Mouse (Mus musculus): Measurements from ENCODE around the gene Max. TPM values are rescaled to one million over a fixed set of nuclear protein-coding genes. Genes with fewer than 3 reads are reported as not detected.

Gene Max
- total and polyA plus RNA-seq, 3 experiments, result 48.2 to 356 (median 164) TPM

DNA sequence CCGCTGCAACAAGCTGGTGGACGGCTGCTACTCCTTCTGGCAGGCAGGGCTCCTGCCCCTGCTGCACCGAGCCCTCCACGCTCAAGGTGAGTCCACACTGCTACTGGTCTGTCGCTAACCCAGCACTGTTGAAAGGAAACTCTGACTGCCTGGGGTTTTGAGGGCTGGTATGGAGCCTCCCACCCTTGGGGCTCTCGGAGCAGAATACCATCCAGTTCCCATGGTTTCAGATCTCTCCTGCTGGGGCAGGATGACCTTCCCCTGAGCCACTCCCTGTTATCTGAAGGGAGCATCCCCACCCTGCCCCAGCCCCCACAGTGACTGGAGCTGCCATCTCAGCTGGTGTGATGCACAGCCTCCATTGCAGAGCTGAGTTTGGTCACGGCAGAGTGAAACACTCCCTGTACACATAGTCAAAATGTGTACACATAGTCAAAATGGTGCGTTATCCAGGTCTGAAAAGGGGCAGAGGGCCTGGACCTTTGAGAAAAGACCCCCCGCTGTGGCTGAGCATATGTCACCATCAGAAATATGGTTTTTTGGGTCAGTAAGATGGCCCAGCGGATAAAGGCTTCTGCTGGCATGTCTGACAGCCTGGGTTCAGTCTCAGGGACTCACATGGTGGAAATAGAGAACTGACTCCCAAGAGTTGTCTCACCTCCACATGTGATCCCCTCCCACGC is 51.6 kb downstream of the Max start:
- no peak for DNase-seq (ENCODE audit: low read depth, low spot score)
- H3K4me1 ChIP-seq (ENCODE audit: control insufficient read depth in 1 of 2, insufficient read depth in 2 of 2, low read length in 2 of 2), result peaks cover 15 to 33% of the 10 kb centered on the region in 2 experiments
- H3K79me2 ChIP-seq (ENCODE audit: control insufficient read depth, insufficient read depth, low read length, poor library complexity), result no peaks in the 10 kb centered on the region
- no peaks in the 10 kb centered on the region for H3K27me3 ChIP-seq (ENCODE audit: control insufficient read depth in 1 of 2, insufficient read depth in 2 of 2, low read length in 2 of 2)
- H3K9ac ChIP-seq (ENCODE audit: control insufficient read depth, low read depth, low read length, poor library complexity, severe bottlenecking), result no peak overlapping the region
- peaks cover 0 to 17% of the 10 kb centered on the region in 2 experiments; a peak in 3 of 4 replicates for H3K36me3 ChIP-seq (ENCODE audit: control insufficient read depth in 1 of 2, insufficient read depth in 2 of 2, low read length in 2 of 2)
- TF ChIP-seq TAL1 (IDR thresholded peaks at IDR 0.05; ENCODE audit: low read length) (0 out of 2 replicates have a peak, but pooled peaks have one; percentile 5), EP300 (IDR thresholded peaks at IDR 0.05; ENCODE audit: low read depth in 1 of 2, low read length in 2 of 2) (0 out of 4 replicates have a peak, but pooled peaks of 1 of the 2 experiments have one; percentile 19), MAX (IDR thresholded peaks at IDR 0.05; ENCODE audit: low read length) (no peak), HCFC1 (IDR thresholded peaks at IDR 0.05; ENCODE audit: low read depth, low read length) (no peak)
- H3K4me3 ChIP-seq (ENCODE audit: control insufficient read depth in 1 of 2, insufficient read depth in 1 of 2, low read depth in 2 of 2, low read length in 2 of 2), result no peak overlapping the region
- H3K9me3 ChIP-seq (replicated peaks; ENCODE audit: insufficient read depth, low read length), result no peaks in the 10 kb centered on the region
- no peak overlapping the region for H3K27ac ChIP-seq (ENCODE audit: control insufficient read depth, low read depth, low read length)

DNA sequence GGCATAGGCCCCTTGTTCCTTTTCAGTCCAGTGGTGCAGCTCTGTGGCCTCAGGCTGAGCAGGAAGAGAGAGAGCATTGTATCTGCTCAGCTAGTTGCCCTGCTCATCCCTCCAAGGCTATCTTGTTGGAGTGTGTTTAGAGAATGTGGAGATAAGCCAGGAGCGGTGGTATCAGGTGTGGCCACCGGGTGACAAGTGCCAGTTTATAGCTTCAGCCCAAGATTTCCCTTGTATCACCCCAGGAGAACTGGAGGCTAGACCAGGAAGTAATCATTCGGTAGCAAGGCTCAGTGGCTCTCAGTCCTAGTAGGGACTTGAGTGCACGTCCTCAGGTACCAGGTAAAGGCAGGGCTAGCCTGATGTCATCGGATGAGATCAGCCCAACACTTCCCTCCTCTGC is 52.8 kb downstream of the Max start:
- Histone ChIP-seq H3K27me3 (ENCODE audit: control insufficient read depth in 1 of 2, insufficient read depth in 2 of 2, low read length in 2 of 2) (no peaks in the 10 kb centered on the region), H3K36me3 (ENCODE audit: control insufficient read depth in 1 of 2, insufficient read depth in 2 of 2, low read length in 2 of 2) (peaks cover 0 to 17% of the 10 kb centered on the region in 2 experiments; a peak in 3 of 4 replicates), H3K4me1 (ENCODE audit: control insufficient read depth in 1 of 2, insufficient read depth in 2 of 2, low read length in 2 of 2) (peaks cover 15 to 33% of the 10 kb centered on the region in 2 experiments), H3K9ac (ENCODE audit: control insufficient read depth, low read depth, low read length, poor library complexity, severe bottlenecking) (no peak overlapping the region), H3K79me2 (ENCODE audit: control insufficient read depth, insufficient read depth, low read length, poor library complexity) (no peaks in the 10 kb centered on the region), H3K27ac (ENCODE audit: control insufficient read depth, low read depth, low read length) (peak overlapping the region; percentile 47), H3K4me3 (ENCODE audit: control insufficient read depth in 1 of 2, insufficient read depth in 1 of 2, low read depth in 2 of 2, low read length in 2 of 2) (no peak overlapping the region), H3K9me3 (replicated peaks; ENCODE audit: insufficient read depth, low read length) (no peaks in the 10 kb centered on the region)
- peak; percentile 85 for DNase-seq (ENCODE audit: low read depth, low spot score)
- TF ChIP-seq SMC3 (IDR thresholded peaks at IDR 0.05; ENCODE audit: low read depth, low read length), result 0 out of 2 replicates have a peak, but pooled peaks have one; percentile 22
- TF ChIP-seq ZNF384 (IDR thresholded peaks at IDR 0.05; ENCODE audit: low read depth, low read length), result no peak
- TF ChIP-seq POLR2AphosphoS2 (IDR thresholded peaks at IDR 0.05; ENCODE audit: low read length), result no peak
- TF ChIP-seq HCFC1 (IDR thresholded peaks at IDR 0.05; ENCODE audit: low read depth, low read length), result 0 out of 2 replicates have a peak, but pooled peaks have one; percentile 28
- TF ChIP-seq MAZ (IDR thresholded peaks at IDR 0.05; ENCODE audit: low read depth, low read length), result no peak
- no peak for TF ChIP-seq MYC (IDR thresholded peaks at IDR 0.05; ENCODE audit: low read depth, low read length)
- TF ChIP-seq MAX (IDR thresholded peaks at IDR 0.05; ENCODE audit: low read length), result no peak
- peak; percentile 76 for TF ChIP-seq ETS1 (IDR thresholded peaks at IDR 0.05; ENCODE audit: low read depth, low read length)
- TF ChIP-seq TBP (IDR thresholded peaks at IDR 0.05; ENCODE audit: low read depth, low read length), result 0 out of 2 replicates have a peak, but pooled peaks have one; percentile 23
- no peak for TF ChIP-seq KAT2A (conservative IDR thresholded peaks at IDR 0.05; ENCODE audit: low read depth, low read length)
- TF ChIP-seq POLR2AphosphoS5 (IDR thresholded peaks at IDR 0.05; ENCODE audit: borderline replicate concordance, low read depth, low read length), result no peak
- TF ChIP-seq EP300 (IDR thresholded peaks at IDR 0.05; ENCODE audit: low read depth in 1 of 2, low read length in 2 of 2), result peak; percentile 91 to 92
- no peak for TF ChIP-seq E2F4 (IDR thresholded peaks at IDR 0.05; ENCODE audit: borderline replicate concordance, low read depth, low read length)
- no peak for TF ChIP-seq USF2 (IDR thresholded peaks at IDR 0.05; ENCODE audit: borderline replicate concordance in 1 of 2, insufficient read depth in 1 of 2, low read depth in 1 of 2, low read length in 2 of 2)
- TF ChIP-seq CHD2 (IDR thresholded peaks at IDR 0.05; ENCODE audit: low read length), result no peak; the same call in 1 of the 2 replicates
- TF ChIP-seq POLR2A (IDR thresholded peaks at IDR 0.05; ENCODE audit: control insufficient read depth in 1 of 2, insufficient read depth in 1 of 2, low read depth in 1 of 2, low read length in 2 of 2, poor library complexity in 1 of 2), result no peak
- no peak; the same call in 1 of the 2 replicates for TF ChIP-seq MAFK (IDR thresholded peaks at IDR 0.05; ENCODE audit: borderline replicate concordance, low read depth, low read length)
- TF ChIP-seq RAD21 (IDR thresholded peaks at IDR 0.05; ENCODE audit: low read depth, low read length), result no peak
- TF ChIP-seq CHD1 (IDR thresholded peaks at IDR 0.05; ENCODE audit: low read depth, low read length), result no peak
- peak; percentile 90 for TF ChIP-seq GATA1 (IDR thresholded peaks at IDR 0.05; ENCODE audit: low read depth, low read length)
- TF ChIP-seq MXI1 (IDR thresholded peaks at IDR 0.05; ENCODE audit: low read depth, low read length), result peak; percentile 53; the same call in 1 of the 2 replicates
- TF ChIP-seq ELF1 (IDR thresholded peaks at IDR 0.05; ENCODE audit: low read depth, low read length), result peak; percentile 71; the same call in 1 of the 2 replicates
- no peak for TF ChIP-seq ZC3H11A (IDR thresholded peaks at IDR 0.05; ENCODE audit: low read depth, low read length)
- no peak for TF ChIP-seq ZMIZ1 (IDR thresholded peaks at IDR 0.05; ENCODE audit: low read depth, low read length)
- TF ChIP-seq UBTF (IDR thresholded peaks at IDR 0.05; ENCODE audit: borderline replicate concordance, insufficient read depth, low read depth, low read length), result no peak
- TF ChIP-seq USF1 (IDR thresholded peaks at IDR 0.05; ENCODE audit: low read depth, low read length), result no peak
- no peak for TF ChIP-seq BHLHE40 (IDR thresholded peaks at IDR 0.05; ENCODE audit: borderline replicate concordance, low read depth, low read length)
- TF ChIP-seq NELFE (IDR thresholded peaks at IDR 0.05; ENCODE audit: low read depth, low read length), result no peak
- TF ChIP-seq ZKSCAN1 (IDR thresholded peaks at IDR 0.05; ENCODE audit: low read depth, low read length), result no peak

Data from MEL (cell line).